Mouse (Mus musculus): ENCODE results near the gene Gm42417.

DNA sequence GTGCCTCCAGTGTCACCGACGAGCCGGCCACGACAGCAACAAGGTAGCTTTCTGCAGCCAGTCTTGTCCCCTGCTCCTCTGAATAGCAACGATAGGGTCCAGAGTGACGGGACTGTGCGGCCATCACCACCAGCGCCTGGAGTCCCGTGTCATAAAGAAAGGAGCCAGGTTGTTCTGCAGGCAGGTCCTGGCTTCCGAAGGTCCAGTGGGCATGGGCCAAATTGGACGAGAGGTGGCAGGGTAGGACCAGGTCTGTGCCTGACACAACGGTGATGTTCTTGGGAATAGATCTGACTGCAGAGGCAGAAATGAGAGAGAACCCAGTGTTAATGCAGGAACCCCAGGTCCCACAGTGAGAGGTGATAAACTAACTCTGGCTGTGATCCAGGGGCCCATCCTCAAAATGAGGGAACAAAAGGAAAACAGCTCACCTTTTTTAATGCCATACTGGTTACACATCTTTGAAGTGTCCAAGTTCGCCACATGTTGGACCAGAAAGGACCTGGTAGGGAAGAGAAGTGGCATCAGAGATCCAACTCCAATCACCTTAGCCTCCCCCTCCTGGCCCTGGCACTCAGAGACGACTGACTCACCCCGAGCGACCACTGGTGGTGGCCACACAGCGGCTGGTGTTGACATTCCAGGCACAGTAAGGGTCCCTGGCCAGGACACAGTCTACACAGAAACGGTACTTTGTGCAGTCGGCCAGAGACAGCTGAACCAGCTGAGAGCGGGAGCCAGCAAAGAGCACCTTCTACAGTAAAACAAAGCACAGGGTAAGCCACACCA lies 11.0 kb upstream of the Gm42417 start:
- TF ChIP-seq CTCF (IDR thresholded peaks at IDR 0.05; ENCODE audit: low read depth, low read length) (no peak), POLR2A (IDR thresholded peaks at IDR 0.05; ENCODE audit: insufficient read depth, low read length) (no peak)
